Mouse (Mus musculus): Measurements from ENCODE around the gene Rab3il1.

DNA sequence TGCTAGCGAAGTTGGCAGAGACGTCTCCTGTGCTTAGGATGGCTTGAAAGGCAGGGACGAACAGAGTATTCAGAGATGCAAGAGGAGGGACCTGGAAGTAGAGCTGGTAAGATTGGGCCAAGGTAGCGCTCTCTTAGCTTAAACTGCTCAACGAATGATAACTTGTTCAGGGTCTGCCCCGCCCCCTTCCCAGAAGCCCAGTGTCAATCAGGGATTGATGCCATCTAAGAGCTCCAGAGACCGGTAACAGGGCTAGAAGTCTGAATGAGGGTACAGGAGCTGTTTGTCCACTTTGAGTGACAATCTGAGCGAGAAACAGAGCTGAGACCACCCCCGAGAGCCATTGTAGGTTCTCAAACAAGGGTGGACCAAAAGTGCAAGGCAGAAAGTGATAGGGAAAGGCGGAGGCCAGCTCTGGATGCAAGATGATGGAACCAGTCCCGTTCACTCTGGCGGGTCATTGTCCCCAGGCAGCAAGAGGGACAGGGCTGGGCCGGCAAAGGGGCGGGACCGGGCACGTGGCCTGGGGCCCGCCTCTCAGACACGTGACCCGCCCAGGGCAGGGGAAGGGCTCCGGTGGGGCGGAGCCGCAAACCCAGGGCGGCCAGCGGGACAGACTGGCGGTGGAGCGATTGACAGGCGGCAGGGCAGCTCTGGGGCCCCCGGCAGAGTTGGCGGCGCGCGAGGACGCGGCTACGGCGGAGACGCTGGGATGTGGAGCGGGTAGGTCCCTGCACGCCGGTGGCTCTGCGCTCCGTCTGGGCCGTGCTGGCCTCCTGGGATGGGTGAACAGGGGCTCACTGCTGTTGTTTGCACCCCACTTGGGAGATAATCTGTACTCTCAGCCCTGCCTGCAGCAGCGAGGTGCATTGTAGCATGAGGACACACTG lies 16.4 kb downstream of the Rab3il1 start:
- TF ChIP-seq CTCF (IDR thresholded peaks at IDR 0.05), result peak; percentile 15; the same call in 1 of the 2 replicates
- TF ChIP-seq EP300 (IDR thresholded peaks at IDR 0.05), result no peak

Measured in lung, postnatal 0 days (tissue).